ENCODE assay signal across 14 mouse cellular contexts in the genomic region with DNA sequence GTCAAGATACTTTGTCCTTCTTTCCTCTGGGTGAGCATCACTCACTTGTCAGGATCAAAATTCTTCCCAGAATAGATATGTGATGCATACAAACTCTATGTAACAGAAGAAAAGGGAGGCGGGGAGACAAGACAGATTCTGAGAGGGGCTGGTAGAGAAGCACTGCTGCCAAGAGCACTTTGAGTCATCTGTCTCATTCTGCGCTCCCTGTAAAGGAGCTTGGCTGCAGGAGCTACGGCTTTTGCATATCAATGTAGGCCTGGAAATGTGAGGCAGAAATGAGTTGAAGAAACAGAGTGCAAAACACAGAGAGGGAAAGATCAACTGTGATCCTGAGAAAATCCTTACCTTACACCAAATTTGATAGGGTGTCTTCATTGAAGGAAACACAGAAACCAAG.
DNase-seq lines count a peak whose midpoint lies in the region; ATAC-seq and TF ChIP-seq lines count a peak whose summit lies in the region.
"Had no signal": no experiment of that assay in that cellular context is flagged by ENCODE, and none has a peak within 500 bp of the region (broad histone marks: within the 10 kb centered on the region; RNA-seq: fewer than 3 reads in every experiment).

No protein-coding gene starts in this region.

- no peak for TF ChIP-seq CTCF in brain, embryonic 14.5 days (IDR thresholded peaks at IDR 0.05; ENCODE audit: borderline replicate concordance, extremely low read depth, insufficient read depth, insufficient read length)

- no peaks in the 10 kb centered on the region for H3K36me3 ChIP-seq in forebrain, embryonic 15.5 days
- no peaks in the 10 kb centered on the region for H3K36me3 ChIP-seq in forebrain, embryonic 10.5 days (replicated peaks)
- H3K36me3 ChIP-seq: limb, embryonic 12.5 days had no signal

- no peaks in the 10 kb centered on the region for H3K27me3 ChIP-seq in forebrain, embryonic 15.5 days
- H3K27me3 ChIP-seq in forebrain, embryonic 10.5 days (ENCODE audit: poor library complexity, severe bottlenecking), result no peaks in the 10 kb centered on the region
- H3K27me3 ChIP-seq: limb, embryonic 12.5 days had no signal

- H3K27ac ChIP-seq in forebrain, embryonic 15.5 days (replicated peaks), result no peak overlapping the region; the same call in 1 of the 2 replicates
- no peak overlapping the region for H3K27ac ChIP-seq in forebrain, embryonic 10.5 days
- H3K27ac ChIP-seq: gastrocnemius, adult 2 months; limb, embryonic 12.5 days had no signal

- no peaks in the 10 kb centered on the region for H3K9me3 ChIP-seq in forebrain, embryonic 15.5 days
- H3K9me3 ChIP-seq in forebrain, embryonic 10.5 days, result no peaks in the 10 kb centered on the region
- H3K9me3 ChIP-seq: limb, embryonic 12.5 days had no signal

- no peak overlapping the region for H3K4me3 ChIP-seq in forebrain, embryonic 15.5 days
- H3K4me3 ChIP-seq in forebrain, embryonic 10.5 days, result no peak overlapping the region
- H3K4me3 ChIP-seq: gastrocnemius, adult 2 months; limb, embryonic 12.5 days had no signal

- no peak for DNase-seq in forebrain, embryonic 10.5 days (ENCODE audit: extremely low spot score, low spot score)
- peak; percentile 63 for DNase-seq in brain, embryonic 14.5 days (ENCODE audit: low read depth)
- peak; percentile 40 for DNase-seq in layer of hippocampus, adult 9-11 months
- DNase-seq in right cerebral cortex, adult 18-20 months, result peak; percentile 76
- no peak for DNase-seq in thymus, postnatal 10 days (ENCODE audit: low spot score in 2 of 2)
- DNase-seq in urinary bladder, postnatal 36 days (ENCODE audit: low spot score in 2 of 2), result no peak
- no peak for DNase-seq in embryo, embryonic 11 days
- DNase-seq: adrenal gland, adult 2 months; cerebellum, adult 18-20 months; gastrocnemius, adult 2 months; kidney, adult 18-20 months; lung, adult 2 months had no signal

- H3K4me2 ChIP-seq in forebrain, embryonic 15.5 days (replicated peaks), result no peak overlapping the region
- H3K4me2 ChIP-seq: limb, embryonic 12.5 days had no signal

- peaks cover 2% of the 10 kb centered on the region; the same call in 1 of the 2 replicates for H3K4me1 ChIP-seq in forebrain, embryonic 15.5 days
- H3K4me1 ChIP-seq in forebrain, embryonic 10.5 days, result peaks cover under 1% of the 10 kb centered on the region
- H3K4me1 ChIP-seq: limb, embryonic 12.5 days had no signal

- no peak overlapping the region for H3K9ac ChIP-seq in forebrain, embryonic 15.5 days (replicated peaks)
- H3K9ac ChIP-seq: limb, embryonic 12.5 days had no signal

- no peak for TF ChIP-seq POLR2A in brain, embryonic 14.5 days (IDR thresholded peaks at IDR 0.05; ENCODE audit: borderline replicate concordance, extremely low read depth, insufficient read depth, insufficient read length, poor library complexity, severe bottlenecking)

- WGBS in forebrain, embryonic 15.5 days, result 40% methylated on average over 3 of the region's 3 CpGs
- 73% methylated on average over 3 of the region's 3 CpGs for WGBS in forebrain, embryonic 10.5 days

- ATAC-seq in forebrain, embryonic 15.5 days (replicated peaks), result peak; percentile 87

Comparison
In these comparisons a context has a peak if more than half of its experiments do, and no peak if none do; other contexts are left out.
1. DNase-seq: peak in brain, embryonic 14.5 days (single experiment), layer of hippocampus, adult 9-11 months (single experiment) and right cerebral cortex, adult 18-20 months (single experiment); none in forebrain, embryonic 10.5 days (single experiment), thymus, postnatal 10 days (0 of 2), urinary bladder, postnatal 36 days (0 of 2) and embryo, embryonic 11 days (single experiment).